Mouse (Mus musculus) yolk sac, embryonic 10.5 days (tissue): ENCODE data around the gene Mdk.

Experiments used
- DNase-seq: peaks from one replicate; pipeline ENCODE4 v3.0.0-alpha.2; 2017; ENCODE audit warnings: low spot score

The Mdk gene

GRCm38 (mm10) chr2:91913328-91914110 is 18.6 kb downstream of the Mdk start:
- DNase-seq: no peak

GRCm38 (mm10) chr2:91912616-91913015 is 19.5 kb downstream of the Mdk start:
- DNase-seq: no peak

GRCm38 (mm10) chr2:91906141-91906540 is 26.0 kb downstream of the Mdk start:
- DNase-seq: no peak

- DNase-seq: no peak
These were observed 27.3 kb downstream of the Mdk start for GRCm38 (mm10) chr2:91904618-91905307.

- DNase-seq: no peak
These were observed 28.7 kb downstream of the Mdk start for GRCm38 (mm10) chr2:91903171-91903925.

GRCm38 (mm10) chr2:91902336-91902735 is 29.8 kb downstream of the Mdk start:
- DNase-seq: no peak

GRCm38 (mm10) chr2:91900431-91900830 is 31.7 kb downstream of the Mdk start:
- DNase-seq: no peak

GRCm38 (mm10) chr2:91899141-91899540 is 33.0 kb downstream of the Mdk start:
- no peak for DNase-seq

- no peak for DNase-seq
These were observed 34.1 kb downstream of the Mdk start for GRCm38 (mm10) chr2:91897968-91898367.

- no peak for DNase-seq
These were observed 36.7 kb downstream of the Mdk start for GRCm38 (mm10) chr2:91895401-91895800.

GRCm38 (mm10) chr2:91894716-91895115 is 37.4 kb downstream of the Mdk start:
- DNase-seq: no peak

GRCm38 (mm10) chr2:91884616-91885015 is 47.5 kb downstream of the Mdk start:
- DNase-seq: no peak

GRCm38 (mm10) chr2:91883961-91884360 is 48.1 kb downstream of the Mdk start:
- no peak for DNase-seq
